Mouse (Mus musculus): ENCODE data around the gene Nemp1. TPM values are rescaled to one million over a fixed set of nuclear protein-coding genes. Genes with fewer than 3 reads are reported as not detected.

Nemp1 gene
- 12.3 and 13.9 TPM in 2 replicates for polyA plus RNA-seq (2012; rRNA removed)
- polyA plus RNA-seq (2014; fragmentation: Nextera tagmentation; extraction: Ambion mirVana) = 9.0 and 10.2 TPM in 2 replicates

- TF ChIP-seq POLR2A (IDR thresholded peaks at IDR 0.05; ENCODE audit: borderline replicate concordance, extremely low read depth, insufficient read depth, insufficient read length) = peak; percentile 67; the same call in 1 of the 2 replicates
- ATAC-seq (ENCODE audit: low FRiP score, low read depth) = peak; percentile 73
These were observed at the start of gene Nemp1 for GRCm38 (mm10) chr10:127666501-127667268. Gene Nemp1, plus strand, starts transcription at chr10:127666901.

GRCm38 (mm10) chr10:127617294-127617693 is 49.4 kb upstream of the Nemp1 start:
- Histone ChIP-seq H3K36me3 (ENCODE audit: control insufficient read depth, insufficient read depth, low read length) (peaks cover 18% of the 10 kb centered on the region), H3K4me3 (replicated peaks; ENCODE audit: low read length) (no peak overlapping the region), H3K27me3 (ENCODE audit: control insufficient read depth, insufficient read depth, low read length) (no peaks in the 10 kb centered on the region), H3K27ac (replicated peaks; ENCODE audit: low read depth, low read length) (no peak overlapping the region), H3K9ac (ENCODE audit: low read depth, low read length, severe bottlenecking) (no peak overlapping the region), H3K4me1 (ENCODE audit: control insufficient read depth, insufficient read depth, low read length) (peaks cover 63% of the 10 kb centered on the region), H3K9me3 (ENCODE audit: control insufficient read depth, low read length) (no peaks in the 10 kb centered on the region), H3K4me2 (replicated peaks; ENCODE audit: low read depth, low read length, severe bottlenecking) (peak overlapping the region; percentile 90; the same call in 1 of the 2 replicates)
- no peak for ATAC-seq (ENCODE audit: low FRiP score, low read depth)
- no peak for TF ChIP-seq POLR2A (IDR thresholded peaks at IDR 0.05; ENCODE audit: borderline replicate concordance, extremely low read depth, insufficient read depth, insufficient read length)
- no peak for DNase-seq (ENCODE audit: low spot score)
- WGBS = 57% methylated on average over 4 of the region's 4 CpGs

More at GRCm38 (mm10) chr10:127666501-127667268, at the start of gene Nemp1:
- no peaks in the 10 kb centered on the region for H3K9me3 ChIP-seq (ENCODE audit: control insufficient read depth, low read length)
- peak within 1 kb of the TSS; percentile 55 for H3K4me3 ChIP-seq (replicated peaks; ENCODE audit: low read length)
- no peaks in the 10 kb centered on the region for H3K27me3 ChIP-seq (ENCODE audit: control insufficient read depth, insufficient read depth, low read length)
- H3K4me2 ChIP-seq (replicated peaks; ENCODE audit: low read depth, low read length, severe bottlenecking) = peak within 1 kb of the TSS; percentile 54
- peak within 1 kb of the TSS; percentile 98 for H3K27ac ChIP-seq (replicated peaks; ENCODE audit: low read depth, low read length)
- under 1% methylated on average over 56 of the region's 73 CpGs for WGBS
- peak; percentile 87 for DNase-seq (ENCODE audit: low spot score)
- H3K9ac ChIP-seq (ENCODE audit: low read depth, low read length, severe bottlenecking) = peak within 1 kb of the TSS; percentile 79
- H3K4me1 ChIP-seq (ENCODE audit: control insufficient read depth, insufficient read depth, low read length) = peaks cover 53% of the 10 kb centered on the region
- peaks cover 25% of the 10 kb centered on the region for H3K36me3 ChIP-seq (ENCODE audit: control insufficient read depth, insufficient read depth, low read length)

- no peaks in the 10 kb centered on the region for H3K9me3 ChIP-seq (ENCODE audit: control insufficient read depth, low read length)
- peak overlapping the region; percentile 90 for H3K4me2 ChIP-seq (replicated peaks; ENCODE audit: low read depth, low read length, severe bottlenecking)
- no peak overlapping the region for H3K27ac ChIP-seq (replicated peaks; ENCODE audit: low read depth, low read length)
- ATAC-seq (ENCODE audit: low FRiP score, low read depth) (no peak), DNase-seq (ENCODE audit: low spot score) (no peak)
- H3K4me3 ChIP-seq (replicated peaks; ENCODE audit: low read length) = peak overlapping the region; percentile 89
- peaks cover 9% of the 10 kb centered on the region for H3K36me3 ChIP-seq (ENCODE audit: control insufficient read depth, insufficient read depth, low read length)
- no peak for TF ChIP-seq POLR2A (IDR thresholded peaks at IDR 0.05; ENCODE audit: borderline replicate concordance, extremely low read depth, insufficient read depth, insufficient read length)
- H3K4me1 ChIP-seq (ENCODE audit: control insufficient read depth, insufficient read depth, low read length) = peaks cover 63% of the 10 kb centered on the region
- peak overlapping the region; percentile 3; the same call in 1 of the 2 replicates for H3K9ac ChIP-seq (ENCODE audit: low read depth, low read length, severe bottlenecking)
- no peaks in the 10 kb centered on the region for H3K27me3 ChIP-seq (ENCODE audit: control insufficient read depth, insufficient read depth, low read length)
- WGBS = 22% methylated on average over 6 of the region's 6 CpGs
These were observed 48.5 kb upstream of the Nemp1 start for GRCm38 (mm10) chr10:127618173-127618572.

- Histone ChIP-seq H3K4me2 (replicated peaks; ENCODE audit: low read depth, low read length, severe bottlenecking) (peak overlapping the region; percentile 90), H3K4me3 (replicated peaks; ENCODE audit: low read length) (peak overlapping the region; percentile 89), H3K27ac (replicated peaks; ENCODE audit: low read depth, low read length) (peak overlapping the region; percentile 87; the same call in 1 of the 2 replicates), H3K36me3 (ENCODE audit: control insufficient read depth, insufficient read depth, low read length) (peaks cover 4% of the 10 kb centered on the region; the same call in 1 of the 2 replicates), H3K9me3 (ENCODE audit: control insufficient read depth, low read length) (no peaks in the 10 kb centered on the region), H3K4me1 (ENCODE audit: control insufficient read depth, insufficient read depth, low read length) (peaks cover 53% of the 10 kb centered on the region), H3K9ac (ENCODE audit: low read depth, low read length, severe bottlenecking) (peak overlapping the region; percentile 84), H3K27me3 (ENCODE audit: control insufficient read depth, insufficient read depth, low read length) (no peaks in the 10 kb centered on the region)
- 22% methylated on average over 8 of the region's 8 CpGs for WGBS
- ATAC-seq (ENCODE audit: low FRiP score, low read depth) = no peak
- no peak for TF ChIP-seq POLR2A (IDR thresholded peaks at IDR 0.05; ENCODE audit: borderline replicate concordance, extremely low read depth, insufficient read depth, insufficient read length)
- DNase-seq (ENCODE audit: low spot score) = no peak
These were observed 47.5 kb upstream of the Nemp1 start for GRCm38 (mm10) chr10:127619119-127619721.

- Histone ChIP-seq H3K27me3 (ENCODE audit: control insufficient read depth, insufficient read depth, low read length) (no peaks in the 10 kb centered on the region), H3K36me3 (ENCODE audit: control insufficient read depth, insufficient read depth, low read length) (peaks cover 4% of the 10 kb centered on the region; the same call in 1 of the 2 replicates), H3K9ac (ENCODE audit: low read depth, low read length, severe bottlenecking) (peak overlapping the region; percentile 84), H3K9me3 (ENCODE audit: control insufficient read depth, low read length) (no peaks in the 10 kb centered on the region), H3K4me2 (replicated peaks; ENCODE audit: low read depth, low read length, severe bottlenecking) (peak overlapping the region; percentile 90), H3K4me3 (replicated peaks; ENCODE audit: low read length) (peak overlapping the region; percentile 89), H3K27ac (replicated peaks; ENCODE audit: low read depth, low read length) (peak overlapping the region; percentile 87), H3K4me1 (ENCODE audit: control insufficient read depth, insufficient read depth, low read length) (peaks cover 46% of the 10 kb centered on the region)
- no peak for ATAC-seq (ENCODE audit: low FRiP score, low read depth)
- TF ChIP-seq POLR2A (IDR thresholded peaks at IDR 0.05; ENCODE audit: borderline replicate concordance, extremely low read depth, insufficient read depth, insufficient read length) = no peak
- WGBS = 6% methylated on average over 12 of the region's 12 CpGs
- DNase-seq (ENCODE audit: low spot score) = no peak
These were observed 46.7 kb upstream of the Nemp1 start for GRCm38 (mm10) chr10:127619941-127620405.

Measured in limb, embryonic 14.5 days (tissue).